Mouse (Mus musculus) urinary bladder, postnatal 36 days (tissue): ENCODE results near the gene Dock2.

ENCODE experiments used
- DNase-seq, 2 experiments: peaks; one replicate each; pipeline ENCODE4 v3.0.0; 2022; ENCODE audit warnings: low spot score in 2 of 2, mixed read lengths in 1 of 2

Dock2 gene

DNA sequence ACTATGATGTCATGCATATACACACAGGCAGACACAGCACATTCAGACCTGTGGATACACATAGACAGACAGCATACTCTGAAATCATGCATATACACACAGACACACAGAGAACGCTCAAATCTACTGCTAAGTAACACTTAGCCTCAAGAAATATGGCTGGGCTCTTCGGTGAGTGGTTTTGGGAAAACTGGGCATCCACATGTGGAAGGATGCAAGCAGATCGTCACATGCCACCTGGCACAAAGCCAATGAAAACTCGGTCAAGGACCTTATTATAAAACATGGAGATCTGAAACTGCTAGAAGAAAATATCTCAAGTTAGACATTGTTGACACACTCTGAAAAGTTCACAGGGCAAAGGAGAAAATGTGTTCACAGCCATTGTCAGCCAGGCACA, 255.7 kb downstream of the Dock2 start:
- DNase-seq = no peak

GRCm38 (mm10) chr11:34527238-34527637, 256.5 kb downstream of the Dock2 start:
- DNase-seq = no peak

DNA sequence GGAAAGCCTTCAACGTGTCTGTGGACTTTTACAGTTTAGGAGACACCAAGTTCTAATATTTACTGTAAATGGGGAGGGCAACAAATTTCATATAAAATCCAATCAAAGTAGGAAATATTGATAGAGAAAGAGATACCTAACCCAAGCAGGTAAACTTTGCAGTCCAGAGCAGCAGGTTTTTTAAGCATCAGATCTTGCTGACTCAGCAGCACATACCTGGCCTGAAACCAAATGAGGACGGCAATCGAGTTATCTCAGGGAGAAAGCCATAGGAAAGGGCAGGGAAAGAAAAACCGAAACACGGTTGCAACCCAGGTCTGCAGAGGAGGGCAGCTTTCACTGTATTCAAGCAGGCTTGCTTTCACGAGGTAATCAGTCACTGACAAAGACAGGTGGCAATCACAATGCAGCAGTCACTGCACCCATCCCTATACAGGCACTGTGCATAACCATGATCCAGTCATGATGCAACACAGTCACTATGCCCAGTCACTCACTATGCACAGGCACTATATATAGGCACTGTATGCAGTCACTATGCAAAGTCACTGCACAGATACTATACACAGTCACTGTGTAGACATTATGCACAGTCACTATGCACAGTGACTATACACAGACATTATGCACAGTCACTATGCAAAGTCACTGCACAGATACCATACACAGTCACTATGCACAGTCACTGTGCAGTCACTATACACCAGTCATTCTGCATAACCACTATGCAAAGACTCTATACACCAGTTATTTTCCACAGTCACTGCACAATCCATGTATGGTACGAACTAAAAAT, 258.4 kb downstream of the Dock2 start:
- no peak for DNase-seq

- DNase-seq = no peak
These were observed 259.1 kb downstream of the Dock2 start for GRCm38 (mm10) chr11:34524586-34524985.

DNA sequence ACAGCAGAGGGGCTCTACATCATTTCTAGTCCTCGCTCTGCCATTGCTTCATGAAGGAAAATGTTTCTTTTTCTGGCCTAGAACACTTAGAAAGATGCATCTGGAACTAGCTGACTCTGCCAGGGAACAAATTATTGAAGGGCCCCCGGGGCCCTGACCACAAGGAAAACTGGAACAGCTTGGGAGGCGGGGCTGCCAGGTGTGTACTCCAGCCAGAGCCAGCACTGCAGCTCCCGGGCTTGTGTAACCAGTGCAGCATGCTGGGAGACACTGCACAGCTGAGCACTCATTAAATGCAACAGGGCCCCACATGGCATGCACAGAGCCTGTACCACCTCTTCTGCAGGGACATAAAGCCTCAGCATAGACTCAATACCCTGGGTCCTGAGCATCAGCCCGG, 265.1 kb downstream of the Dock2 start:
- no peak for DNase-seq

- no peak for DNase-seq
These were observed 266.7 kb downstream of the Dock2 start for GRCm38 (mm10) chr11:34516971-34517370.

DNA sequence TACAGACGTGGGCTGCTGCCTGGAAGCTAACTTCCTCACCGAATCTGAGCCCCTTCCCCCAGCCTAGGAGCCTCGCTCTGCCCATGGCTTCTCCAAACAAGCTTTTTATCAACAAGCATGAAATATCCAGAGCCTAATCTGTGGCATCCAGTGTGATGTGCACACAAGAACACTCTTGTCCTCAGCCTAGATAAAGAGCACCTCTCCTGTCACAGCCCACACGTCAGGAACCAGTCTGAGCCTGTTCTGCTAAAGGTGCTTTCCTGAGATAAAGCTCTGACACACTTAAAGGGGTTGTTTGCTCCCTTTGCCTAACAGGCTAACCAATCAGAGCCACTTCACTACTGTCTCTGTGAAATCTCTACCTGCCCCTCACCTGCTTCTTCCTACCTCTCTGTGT, 268.4 kb downstream of the Dock2 start:
- no peak for DNase-seq

DNA sequence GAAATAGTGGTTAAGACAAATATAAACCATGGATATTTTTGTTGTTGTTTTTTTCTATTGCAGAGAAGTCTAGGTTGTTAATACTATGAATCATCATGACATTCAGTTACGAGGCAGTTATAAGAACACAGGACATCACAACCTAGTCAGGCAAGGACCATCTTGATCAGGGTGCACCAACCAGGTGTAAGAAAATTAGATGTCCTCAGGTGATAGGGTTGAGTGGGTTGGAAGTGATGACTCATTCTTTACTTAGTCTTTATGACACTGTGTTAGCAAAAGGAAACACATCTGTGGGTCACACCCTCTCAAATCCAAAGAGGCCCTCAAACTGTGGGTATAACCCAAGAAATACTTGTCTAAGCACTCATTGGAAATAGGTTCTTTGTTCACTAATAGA, 277.3 kb downstream of the Dock2 start:
- no peak for DNase-seq

GRCm38 (mm10) chr11:34499663-34500062, 284.0 kb downstream of the Dock2 start:
- no peak for DNase-seq

DNA sequence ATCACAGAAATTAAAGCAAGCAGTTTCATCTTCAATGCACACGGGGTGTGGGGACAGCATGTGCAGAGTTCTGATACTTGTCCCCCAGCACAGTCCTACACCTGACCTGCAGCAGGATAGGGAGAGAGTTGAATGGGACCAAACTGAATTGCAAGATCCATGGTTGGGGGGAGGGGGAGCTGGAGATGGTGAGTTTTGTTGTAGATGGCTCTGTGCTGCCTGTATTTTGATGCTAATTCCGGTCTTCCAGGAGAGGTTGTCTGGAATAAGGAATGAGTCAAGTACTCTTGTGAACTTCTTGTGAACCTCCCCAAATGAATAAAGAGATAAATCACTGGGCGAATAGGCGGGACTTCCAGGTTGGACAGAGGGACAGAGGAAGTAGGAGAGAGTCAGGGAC, 289.0 kb downstream of the Dock2 start:
- DNase-seq = no peak

- no peak for DNase-seq
These were observed 290.7 kb downstream of the Dock2 start for GRCm38 (mm10) chr11:34492986-34493385.

DNA sequence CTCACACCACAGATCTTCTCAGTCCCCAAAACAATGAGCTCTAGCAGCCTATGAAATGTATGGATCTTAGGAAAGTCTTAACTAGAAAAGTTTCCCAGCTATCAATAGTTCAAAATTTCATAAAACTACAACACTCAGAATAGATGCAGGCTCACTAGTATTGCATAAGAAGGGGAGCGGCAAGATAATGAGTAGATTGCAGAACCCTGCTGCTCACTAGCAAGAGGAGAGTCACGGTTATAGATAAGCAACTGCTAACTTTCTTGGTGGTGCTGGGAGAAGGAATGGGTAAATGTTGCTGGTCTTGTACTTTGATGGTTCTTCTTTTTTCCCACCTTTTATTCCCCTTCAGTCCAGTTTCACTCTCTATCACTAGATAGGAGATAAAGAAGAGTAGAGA, 291.5 kb downstream of the Dock2 start:
- no peak for DNase-seq

DNA sequence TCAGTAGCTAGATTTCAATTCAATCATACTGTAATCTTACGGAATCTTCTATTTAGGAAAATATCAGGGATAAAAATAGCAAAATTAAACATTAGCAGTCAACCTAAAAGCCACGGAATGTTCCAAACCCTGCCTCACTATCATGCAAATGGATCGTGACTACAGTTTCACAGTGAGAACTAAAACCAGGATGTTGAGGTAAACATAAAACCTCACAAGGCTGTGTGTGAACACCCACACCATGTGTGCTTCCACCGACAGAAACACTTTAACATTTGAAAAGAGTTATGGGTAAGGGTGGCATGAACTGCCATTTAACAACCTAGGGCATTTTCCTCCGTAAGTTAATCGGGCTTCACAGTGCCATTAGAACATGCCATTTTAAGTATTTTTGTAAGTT, 294.1 kb downstream of the Dock2 start:
- no peak for DNase-seq

DNA sequence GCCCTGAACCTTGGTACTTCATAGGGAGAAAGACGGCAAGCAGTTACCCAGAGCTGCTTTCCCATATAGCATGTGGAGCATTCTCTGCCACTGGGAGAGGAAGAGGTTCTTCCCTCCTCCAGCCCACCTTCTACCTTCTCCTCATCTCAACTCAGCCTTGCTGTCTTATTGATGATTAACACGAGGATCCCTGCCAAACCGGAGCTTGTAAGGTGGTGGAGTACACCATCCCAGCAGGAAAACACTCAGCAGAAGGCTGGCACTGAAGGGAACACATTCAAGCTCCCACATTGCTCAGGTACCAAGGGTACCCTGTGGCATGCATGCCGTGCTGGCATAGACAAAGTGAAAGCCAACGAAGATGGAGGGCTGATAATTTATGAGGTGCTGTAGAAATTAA, 304.4 kb downstream of the Dock2 start:
- DNase-seq = no peak

DNA sequence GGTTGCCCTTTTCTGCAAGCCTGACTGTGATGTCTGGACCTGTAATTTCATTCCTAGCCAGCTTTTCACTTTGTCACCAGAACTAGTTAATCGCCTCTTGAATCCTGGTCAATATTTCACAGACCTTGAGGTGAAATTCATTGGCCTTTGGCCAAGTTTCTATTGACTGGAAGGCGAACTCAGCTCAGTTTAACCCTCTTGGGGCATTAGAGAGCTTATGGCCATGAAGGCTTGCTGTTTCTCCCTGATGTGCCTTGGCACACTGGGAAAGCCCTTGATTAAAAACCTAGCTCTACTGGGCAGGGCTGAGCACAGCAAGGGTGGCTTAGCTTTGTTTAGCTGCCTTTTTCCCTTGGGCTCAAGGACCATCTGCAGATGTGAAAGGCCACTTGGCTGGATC, 313.9 kb downstream of the Dock2 start:
- DNase-seq = no peak

- no peak for DNase-seq
These were observed 315.1 kb downstream of the Dock2 start for GRCm38 (mm10) chr11:34468571-34468970.

GRCm38 (mm10) chr11:34467056-34467455, 316.6 kb downstream of the Dock2 start:
- DNase-seq = no peak

GRCm38 (mm10) chr11:34449944-34450343, 333.7 kb downstream of the Dock2 start:
- DNase-seq = no peak

DNA sequence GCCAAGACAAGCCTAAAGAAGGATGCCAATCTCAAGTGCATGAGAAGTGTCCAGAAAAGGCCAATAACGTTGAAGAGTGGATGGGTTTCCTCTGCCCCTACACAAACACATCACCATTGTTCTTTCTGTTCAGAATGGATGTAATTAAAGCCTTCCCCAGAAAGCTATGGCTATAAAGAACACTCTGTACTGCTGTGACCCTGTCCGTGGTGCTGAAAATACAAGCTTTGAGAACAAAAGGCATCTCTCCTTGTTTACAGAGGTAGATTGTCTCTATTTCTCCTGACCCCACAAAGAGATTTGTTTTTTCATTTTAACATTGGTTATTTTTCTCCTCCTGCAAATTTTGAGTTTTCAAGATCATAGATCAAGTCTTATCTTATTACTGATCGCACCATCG, 335.8 kb downstream of the Dock2 start:
- no peak for DNase-seq

GRCm38 (mm10) chr11:34438429-34438828, 345.3 kb downstream of the Dock2 start:
- no peak for DNase-seq

DNA sequence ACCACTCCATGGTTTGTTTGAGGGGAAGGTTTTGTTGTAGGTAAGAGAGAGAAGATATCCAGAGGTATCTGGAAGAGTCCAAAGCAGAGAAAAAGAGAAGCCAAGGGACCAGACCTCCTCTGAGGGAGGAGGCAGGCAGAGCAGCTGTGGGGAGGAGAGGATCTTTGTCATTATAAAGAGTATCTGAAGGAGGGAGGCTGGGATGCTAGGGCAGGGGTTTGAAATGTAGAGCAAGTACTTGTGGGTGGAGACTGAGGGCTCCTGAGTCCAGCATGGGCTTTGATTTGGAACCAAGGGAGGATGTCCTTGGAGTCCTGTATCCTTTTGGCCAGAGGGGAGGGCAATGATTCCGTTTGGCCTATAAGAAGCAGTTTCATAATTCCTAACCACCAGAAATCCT, 346.2 kb downstream of the Dock2 start:
- no peak for DNase-seq

- DNase-seq = no peak
These were observed 351.7 kb downstream of the Dock2 start for GRCm38 (mm10) chr11:34431978-34432377.

GRCm38 (mm10) chr11:34431371-34431770, 352.3 kb downstream of the Dock2 start:
- no peak for DNase-seq

GRCm38 (mm10) chr11:34430940-34431339, 352.8 kb downstream of the Dock2 start:
- DNase-seq = no peak
